Mouse (Mus musculus) C2C12 (cell line): ENCODE results near the gene Bphl. TPM values are rescaled to one million over a fixed set of nuclear protein-coding genes. Genes with fewer than 3 reads are reported as not detected.

ENCODE experiments used
- H3K27me3 ChIP-seq: one replicate; pipeline ENCODE4 v1.6.1; 2011; ENCODE audit not compliant: control insufficient read depth, insufficient read depth, insufficient read length
- H3K36me3 ChIP-seq: one replicate; pipeline ENCODE4 v1.6.1; 2011; ENCODE audit not compliant: control insufficient read depth, insufficient read depth
- H3K4me3 ChIP-seq: one replicate; pipeline ENCODE4 v1.5.1; 2011; ENCODE audit warnings: mild to moderate bottlenecking, control low read depth; ENCODE audit not compliant: poor library complexity, insufficient read depth, severe bottlenecking
- H3K79me2 ChIP-seq: one replicate; pipeline ENCODE4 v1.6.1; 2011; ENCODE audit not compliant: control insufficient read depth, insufficient read depth
- H3K79me3 ChIP-seq: one replicate; pipeline ENCODE4 v1.6.1; 2011; ENCODE audit warnings: low read depth, control low read depth
- H3ac ChIP-seq: one replicate; pipeline ENCODE3; 2011; ENCODE audit warnings: low read depth; ENCODE audit not compliant: control insufficient read depth, insufficient read length
- CEBPB ChIP-seq: IDR thresholded peaks from one replicate; pipeline ENCODE4 v1.6.1; 2011; ENCODE audit warnings: low read depth, mild to moderate bottlenecking, control low read depth, moderate library complexity
- CTCF ChIP-seq: IDR thresholded peaks from one replicate; pipeline ENCODE4 v1.5.1; 2011; ENCODE audit not compliant: control insufficient read depth, insufficient read depth, insufficient read length
- FOSL1 ChIP-seq: IDR thresholded peaks from one replicate; pipeline ENCODE4 v1.8.0; 2011; ENCODE audit warnings: mild to moderate bottlenecking, low read length; ENCODE audit not compliant: poor library complexity, insufficient read depth, severe bottlenecking
- MAX ChIP-seq: IDR thresholded peaks from one replicate; pipeline ENCODE4 v1.6.1; 2011; ENCODE audit warnings: mild to moderate bottlenecking, control low read depth
- MYOD1 ChIP-seq: IDR thresholded peaks from one replicate; pipeline ENCODE4 v1.6.1; 2011; ENCODE audit warnings: low read depth; ENCODE audit not compliant: control insufficient read depth, insufficient read length
- MYOG ChIP-seq: IDR thresholded peaks from one replicate; pipeline ENCODE4 v1.6.1; 2011; ENCODE audit not compliant: control insufficient read depth, insufficient read length; ENCODE audit errors: extremely low read depth
- USF1 ChIP-seq: IDR thresholded peaks from one replicate; pipeline ENCODE4 v1.6.1; 2011; ENCODE audit warnings: low read depth, mild to moderate bottlenecking, control low read depth, moderate library complexity
- polyA plus RNA-seq: library from polyadenylated mRNA; unstranded; fragments of >200 nt; fragmentation: generic; extraction: Trizol; gene quantifications from one replicate; pipeline ENCODE4 v1.2.1, GENCODE M21; 2012; ENCODE audit warnings: missing spikeins

The Bphl gene
- polyA plus RNA-seq, 1 experiment: 11.7 TPM

- TF ChIP-seq MAX (no peak), MYOG (no peak), USF1 (no peak), CEBPB (no peak), CTCF (no peak), FOSL1 (no peak), MYOD1 (no peak)
- Histone ChIP-seq H3K36me3 (no peaks in the 10 kb centered on the region), H3K79me3 (no peaks in the 10 kb centered on the region), H3ac (no peak overlapping the region), H3K79me2 (no peaks in the 10 kb centered on the region), H3K27me3 (no peaks in the 10 kb centered on the region), H3K4me3 (no peak overlapping the region)
These were observed 63.9 kb downstream of the Bphl start for GRCm38 (mm10) chr13:34101247-34101646.

GRCm38 (mm10) chr13:34101908-34102307 is 64.5 kb downstream of the Bphl start:
- Histone ChIP-seq H3K27me3 (no peaks in the 10 kb centered on the region), H3K79me3 (no peaks in the 10 kb centered on the region), H3K36me3 (no peaks in the 10 kb centered on the region), H3K79me2 (no peaks in the 10 kb centered on the region), H3K4me3 (no peak overlapping the region), H3ac (no peak overlapping the region)
- no peak for TF ChIP-seq CTCF
- no peak for TF ChIP-seq USF1
- no peak for TF ChIP-seq MYOG
- TF ChIP-seq CEBPB: no peak
- no peak for TF ChIP-seq FOSL1
- no peak for TF ChIP-seq MAX
- TF ChIP-seq MYOD1: no peak

DNA sequence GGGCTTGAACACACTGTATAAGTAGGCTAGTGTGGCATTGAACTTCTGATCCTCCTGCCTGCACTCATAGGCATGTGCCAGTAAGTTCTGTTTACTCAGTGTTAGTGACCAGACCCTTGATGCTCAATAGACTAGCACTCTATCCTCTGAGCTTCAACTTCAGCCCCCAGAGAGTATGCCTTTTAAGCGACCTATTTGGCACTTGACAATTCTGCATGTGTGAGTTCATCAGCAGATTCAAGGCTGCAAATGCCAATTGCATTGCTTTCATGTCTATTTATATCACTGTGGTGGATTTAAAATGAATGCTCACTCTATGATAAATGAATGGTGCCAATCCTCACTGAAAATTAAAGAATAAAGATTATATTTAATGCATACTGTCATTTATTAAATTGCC is 68.0 kb downstream of the Bphl start:
- no peak overlapping the region for H3ac ChIP-seq
- H3K4me3 ChIP-seq: no peak overlapping the region
- H3K36me3 ChIP-seq: no peaks in the 10 kb centered on the region
- H3K79me3 ChIP-seq: no peaks in the 10 kb centered on the region
- no peak for TF ChIP-seq MYOD1
- TF ChIP-seq FOSL1: no peak
- TF ChIP-seq USF1: no peak
- no peak for TF ChIP-seq CTCF
- no peaks in the 10 kb centered on the region for H3K79me2 ChIP-seq
- H3K27me3 ChIP-seq: no peaks in the 10 kb centered on the region

- TF ChIP-seq USF1: no peak
- TF ChIP-seq CTCF: no peak
- TF ChIP-seq CEBPB: no peak
- TF ChIP-seq MAX: no peak
- no peak for TF ChIP-seq MYOG
- TF ChIP-seq MYOD1: no peak
- no peak for TF ChIP-seq FOSL1
- no peaks in the 10 kb centered on the region for H3K36me3 ChIP-seq
These were observed 68.9 kb downstream of the Bphl start for GRCm38 (mm10) chr13:34106256-34106655.

DNA sequence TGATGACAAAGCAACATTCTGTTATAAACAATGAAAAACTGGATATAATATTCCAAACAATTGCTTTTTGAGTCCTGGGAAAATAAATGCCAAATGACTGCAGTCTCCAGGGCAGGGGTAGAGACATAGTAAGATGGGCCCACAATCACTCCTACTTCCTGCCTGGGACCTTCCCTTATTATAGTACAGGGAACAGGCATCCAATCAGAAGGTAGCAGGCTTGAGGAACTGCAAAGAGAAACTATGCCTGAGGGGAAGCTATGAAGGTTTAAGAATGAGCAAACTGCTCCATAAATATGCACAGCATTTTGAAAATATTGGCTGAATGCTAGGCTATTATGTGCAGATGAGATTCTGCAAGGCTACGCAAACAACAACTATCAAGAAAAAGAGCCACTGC is 69.6 kb downstream of the Bphl start:
- Histone ChIP-seq H3K27me3 (no peaks in the 10 kb centered on the region), H3K79me2 (no peaks in the 10 kb centered on the region), H3ac (no peak overlapping the region), H3K4me3 (no peak overlapping the region), H3K36me3 (no peaks in the 10 kb centered on the region), H3K79me3 (no peaks in the 10 kb centered on the region)
- no peak for TF ChIP-seq USF1
- no peak for TF ChIP-seq CEBPB
- TF ChIP-seq MAX: no peak
- TF ChIP-seq FOSL1: no peak
- no peak for TF ChIP-seq MYOD1
- TF ChIP-seq CTCF: no peak
- TF ChIP-seq MYOG: no peak

More at GRCm38 (mm10) chr13:34106256-34106655, 68.9 kb downstream of the Bphl start:
- no peaks in the 10 kb centered on the region for H3K79me2 ChIP-seq
- H3K79me3 ChIP-seq: no peaks in the 10 kb centered on the region
- H3K27me3 ChIP-seq: no peaks in the 10 kb centered on the region
- H3ac ChIP-seq: no peak overlapping the region
- no peak overlapping the region for H3K4me3 ChIP-seq

DNA sequence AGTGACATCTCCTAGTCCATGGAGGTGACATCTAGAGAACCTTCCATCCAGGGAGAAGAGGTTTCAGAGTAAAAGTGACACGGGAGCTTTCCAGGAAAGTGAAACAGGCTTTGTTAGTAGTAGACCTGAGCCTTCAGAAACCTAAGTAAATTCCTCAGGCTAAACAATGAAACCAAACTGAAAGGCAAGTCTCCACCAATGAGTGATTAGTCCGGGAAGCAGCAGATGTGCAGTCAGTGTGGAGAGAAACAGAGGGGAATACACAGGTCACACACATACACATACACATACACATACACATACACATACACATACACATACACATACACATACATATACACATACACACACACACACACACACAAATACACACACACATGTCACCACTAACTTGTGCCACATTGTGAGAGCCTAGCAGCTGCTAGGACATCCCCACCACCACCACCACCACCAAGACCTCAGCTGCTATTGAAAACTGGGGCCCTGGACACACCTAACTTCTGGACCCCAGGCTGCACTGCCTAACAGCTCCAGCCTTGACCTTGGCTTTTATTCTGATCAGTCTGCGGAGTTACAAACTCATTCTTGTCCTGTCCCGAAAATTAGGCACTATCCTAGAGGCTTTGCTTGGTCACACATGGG is 71.8 kb downstream of the Bphl start:
- no peaks in the 10 kb centered on the region for H3K36me3 ChIP-seq
- H3ac ChIP-seq: no peak overlapping the region
- H3K79me2 ChIP-seq: no peaks in the 10 kb centered on the region
- H3K27me3 ChIP-seq: no peaks in the 10 kb centered on the region
- H3K4me3 ChIP-seq: no peak overlapping the region
- TF ChIP-seq USF1 (no peak), CTCF (no peak), MYOD1 (no peak), MAX (no peak), MYOG (no peak), FOSL1 (no peak), CEBPB (no peak)
- H3K79me3 ChIP-seq: no peaks in the 10 kb centered on the region
